Mouse (Mus musculus) B cell, adult 67 days (primary cell): Measurements from ENCODE around the gene Cacng8. TPM values are rescaled to one million over a fixed set of nuclear protein-coding genes. Genes with fewer than 3 reads are reported as not detected.

ENCODE experiments used
- total RNA-seq, 2 experiments: library from RNA; stranded (reverse); gene quantifications; 4 replicates each; pipeline ENCODE4 v1.2.4; 2023

Gene Cacng8
- not detected for total RNA-seq

DNA sequence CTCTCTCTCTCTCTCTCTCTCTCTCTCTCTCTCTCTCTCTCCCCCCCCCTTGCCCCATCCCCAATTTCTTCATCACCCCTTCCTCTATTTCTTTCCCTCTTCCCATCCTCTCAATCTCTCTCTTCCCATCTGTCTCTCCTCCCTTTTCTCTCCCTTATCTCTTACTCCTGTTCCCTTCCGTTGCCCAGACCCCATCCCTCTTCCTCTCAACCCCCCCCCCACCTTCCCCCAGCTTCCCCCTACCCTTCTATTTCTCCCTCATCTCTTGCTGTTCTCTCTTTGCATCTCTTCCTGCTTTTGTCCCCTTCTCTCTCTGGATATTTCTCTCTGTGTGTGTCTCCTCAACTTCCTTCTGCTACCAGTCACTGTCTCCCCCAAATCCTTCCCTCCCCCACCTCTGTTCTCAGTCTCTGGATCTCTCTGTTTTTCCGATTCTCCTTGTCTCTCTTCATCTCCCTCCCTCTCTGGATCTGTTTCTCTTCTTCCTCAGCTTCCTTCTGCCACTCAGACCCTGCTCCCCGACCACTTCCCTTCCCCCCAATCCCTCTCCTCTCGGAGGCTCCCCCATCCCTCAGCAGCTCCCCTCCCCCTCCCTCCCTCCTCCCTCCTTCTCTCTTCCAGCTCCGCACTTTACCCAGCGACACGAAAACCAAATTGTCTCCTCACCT lies at the start of gene Cacng8:
Cacng8 (plus strand) TSS at position 271 of the 668 bp plus-strand sequence.

DNA sequence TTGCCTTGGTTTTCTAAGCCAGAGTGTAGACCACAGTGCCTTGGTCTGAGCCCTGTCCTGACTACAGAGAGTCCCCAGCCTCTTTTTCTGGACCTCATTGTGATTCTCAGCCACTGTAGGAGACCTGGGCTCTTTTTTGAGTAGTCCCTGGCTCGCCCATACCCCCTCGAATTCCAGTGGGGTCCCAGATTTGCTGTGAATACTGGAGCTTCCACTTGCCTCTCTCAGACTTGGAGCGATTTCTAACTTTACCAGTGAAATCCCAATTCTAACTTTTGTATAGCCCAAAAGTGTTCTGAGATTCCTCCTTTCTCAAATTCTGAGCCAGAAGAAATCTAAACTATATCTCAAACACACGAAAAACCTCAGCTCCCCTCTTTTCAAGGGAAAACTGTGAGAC lies 33.4 kb downstream of the Cacng8 start, which contains the start of gene Cacng6:
Cacng6 (plus strand) TSS at position 301 of the 400 bp plus-strand sequence.

Other genes with a start within 250 kb of the Cacng8 start
- gene AU018091, start 221.5 kb upstream of the Cacng8 start, total RNA-seq, result not detected
- gene Nlrp12, start 140.9 kb upstream of the Cacng8 start, total RNA-seq, result under 1 TPM in 1 of 2 experiments, not detected in 1; 0.09 TPM
- 10 to 100 TPM; 56.8 to 97.7 TPM for gene Myadm, start 101.6 kb upstream of the Cacng8 start, total RNA-seq
- gene Prkcg, start 101.5 kb upstream of the Cacng8 start, total RNA-seq, result 10 to 100 TPM in 1 of 2 experiments, 1 to 10 TPM in 1; 7.9 to 16.6 TPM
- not detected for gene Cacng7, start 57.7 kb upstream of the Cacng8 start, total RNA-seq
- gene Cacng6, start 33.5 kb downstream of the Cacng8 start, total RNA-seq, result not detected
- not detected for gene Tarm1, start 111.9 kb downstream of the Cacng8 start, total RNA-seq
- gene Oscar, start 225.5 kb downstream of the Cacng8 start, total RNA-seq, result not detected
- 100 to 1,000 TPM; 279 to 317 TPM for gene Ndufa3, start 226.7 kb downstream of the Cacng8 start, total RNA-seq
- 10 to 100 TPM; 22.5 to 23.8 TPM for gene Tfpt, start 239.2 kb downstream of the Cacng8 start, total RNA-seq
- 10 to 100 TPM; 62.1 to 76.9 TPM for gene Prpf31, start 239.3 kb downstream of the Cacng8 start, total RNA-seq